Mouse (Mus musculus) kidney, adult 8-10 months (tissue): ENCODE data around the gene Ctcfl.
"Not testable (repeated sequence)": the region's sequence is repeated elsewhere in the genome, so short reads cannot be mapped to it uniquely, and the experiment has no call there.

Experiments used
- DNase-seq, 2 experiments: peaks; one replicate each; pipeline ENCODE4 v3.0.0; 2022

Gene Ctcfl

GRCm38 (mm10) chr2:173143611-173144010 is 24.3 kb upstream of the Ctcfl start:
- DNase-seq: no peak

- DNase-seq: no peak
These were observed 19.3 kb upstream of the Ctcfl start for GRCm38 (mm10) chr2:173138323-173139239.

GRCm38 (mm10) chr2:173134695-173135094 is 15.4 kb upstream of the Ctcfl start:
- DNase-seq: no peak

DNA sequence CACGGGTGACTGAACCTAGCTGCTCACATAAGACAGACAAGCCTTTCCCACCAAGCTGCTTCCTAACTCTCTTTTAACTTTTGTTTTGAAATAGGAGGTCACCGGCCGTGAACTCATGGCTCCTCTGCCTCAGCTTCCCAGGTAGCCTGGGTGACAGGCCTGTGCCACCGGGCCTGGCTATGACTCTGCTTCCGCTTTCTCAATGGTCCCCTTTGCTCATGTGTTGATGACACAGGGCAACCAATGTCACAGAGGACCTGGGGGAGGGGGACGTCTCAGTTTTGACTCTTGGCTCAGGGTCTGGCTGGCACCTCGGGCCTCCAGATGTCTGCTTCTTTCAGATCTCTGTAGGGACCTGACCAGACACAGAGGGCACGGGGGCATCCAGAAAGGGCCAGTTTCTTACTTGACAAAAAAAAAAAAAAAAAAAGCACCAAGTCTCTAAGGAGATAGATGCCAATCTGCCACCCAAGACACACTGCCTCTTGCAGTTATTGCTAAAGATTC is 13.5 kb upstream of the Ctcfl start:
- no peak for DNase-seq

GRCm38 (mm10) chr2:173132262-173132661 is 12.9 kb upstream of the Ctcfl start:
- DNase-seq: no peak

DNA sequence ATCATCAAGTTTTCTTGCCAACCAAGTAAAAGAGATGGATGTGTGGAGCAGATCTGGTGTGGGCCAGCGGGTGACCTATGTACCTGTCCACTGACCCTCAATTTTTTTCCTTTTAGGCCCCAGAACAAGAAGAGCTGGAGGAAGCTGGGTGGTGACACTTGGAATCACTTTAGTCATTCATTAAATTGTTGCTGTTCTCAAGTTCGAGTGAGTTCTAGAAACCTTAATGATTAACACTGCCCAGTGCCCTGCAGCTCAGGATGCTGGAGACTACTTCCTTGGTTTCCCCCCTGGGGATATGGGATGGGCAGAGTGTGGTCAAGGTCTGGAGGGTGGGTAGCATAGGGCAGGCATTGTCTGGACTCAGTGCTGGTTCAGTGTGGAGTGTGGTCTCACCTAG is 9.8 kb upstream of the Ctcfl start:
- DNase-seq: peak; percentile 71 to 87

DNA sequence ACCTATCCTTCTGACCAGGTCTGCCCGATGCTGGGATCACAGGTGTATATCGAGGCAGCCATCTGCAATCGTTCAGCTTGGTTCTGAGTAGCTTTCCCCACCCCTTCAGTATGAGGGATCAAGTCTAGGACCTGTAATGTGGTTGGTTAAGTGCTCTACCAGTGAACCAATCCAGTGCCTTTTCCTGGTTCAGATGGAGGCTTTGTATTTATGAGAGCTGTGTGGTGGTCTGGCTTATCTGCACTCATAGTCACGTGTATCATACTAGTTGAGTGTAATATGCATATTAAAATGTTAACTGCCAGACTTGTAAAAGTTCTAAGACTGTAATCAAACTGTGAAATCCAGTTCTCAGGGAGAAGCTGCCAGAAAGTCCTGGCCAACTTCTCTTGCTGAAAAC is 7.1 kb upstream of the Ctcfl start:
- no peak for DNase-seq

DNA sequence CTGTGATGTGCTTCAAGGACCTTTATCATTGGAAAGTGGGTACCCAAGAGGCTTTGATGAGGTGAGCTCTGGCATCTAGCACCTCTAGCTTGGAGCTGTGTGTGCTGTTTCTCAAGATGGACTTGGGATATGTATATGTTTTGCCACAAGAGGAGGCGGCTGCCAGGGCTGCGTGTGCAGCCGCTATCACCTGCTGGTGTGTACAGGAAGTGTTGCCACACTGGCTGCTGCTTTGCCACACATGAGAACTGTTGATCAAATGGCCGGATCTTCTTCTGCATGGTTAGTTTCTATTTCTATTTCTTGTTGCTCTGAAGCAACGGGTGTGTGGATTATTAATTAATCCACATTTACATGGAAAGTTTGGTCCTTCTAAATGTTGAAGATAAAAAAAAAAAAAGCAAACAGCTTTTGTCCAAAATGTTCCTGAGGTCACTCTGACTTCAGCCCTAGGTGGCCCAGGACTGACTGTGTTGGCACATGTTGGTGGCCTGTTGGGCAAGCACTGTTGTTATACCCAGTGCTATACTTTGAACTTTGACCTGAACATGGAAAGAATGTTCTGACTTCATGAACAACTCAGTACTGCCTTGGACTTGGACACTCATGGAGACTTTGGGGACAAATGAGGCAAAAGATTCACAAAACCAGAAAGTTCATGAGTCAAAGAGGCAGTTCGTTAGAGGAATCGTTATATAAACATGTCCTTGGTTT is 4.9 kb upstream of the Ctcfl start:
- DNase-seq: peak; percentile 70 to 84

DNA sequence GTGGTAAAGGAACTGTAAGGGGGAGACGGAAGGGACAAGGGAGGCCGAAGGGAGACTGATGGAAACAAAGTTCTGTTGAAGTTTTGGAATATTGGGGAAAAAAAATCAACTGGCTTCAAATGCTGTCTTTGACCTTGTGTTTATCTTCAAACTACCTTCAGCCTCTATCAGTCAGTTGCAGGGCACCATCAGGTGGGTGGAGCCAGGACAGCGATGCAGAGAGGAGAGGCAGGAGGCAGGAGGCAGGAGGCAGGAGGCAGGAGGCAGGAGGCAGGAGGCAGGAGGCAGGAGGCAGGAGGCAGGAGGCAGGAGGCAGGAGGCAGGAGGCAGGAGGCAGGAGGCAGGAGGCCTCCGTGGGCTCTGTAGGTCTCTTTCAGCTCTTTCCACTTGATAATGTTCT is 792 bp upstream of the Ctcfl start:
- not testable (repeated sequence) for DNase-seq

GRCm38 (mm10) chr2:173113796-173114195 is 5.5 kb downstream of the Ctcfl start:
- DNase-seq: not testable (repeated sequence)

GRCm38 (mm10) chr2:173110571-173110970 is 8.8 kb downstream of the Ctcfl start:
- DNase-seq: no peak

DNA sequence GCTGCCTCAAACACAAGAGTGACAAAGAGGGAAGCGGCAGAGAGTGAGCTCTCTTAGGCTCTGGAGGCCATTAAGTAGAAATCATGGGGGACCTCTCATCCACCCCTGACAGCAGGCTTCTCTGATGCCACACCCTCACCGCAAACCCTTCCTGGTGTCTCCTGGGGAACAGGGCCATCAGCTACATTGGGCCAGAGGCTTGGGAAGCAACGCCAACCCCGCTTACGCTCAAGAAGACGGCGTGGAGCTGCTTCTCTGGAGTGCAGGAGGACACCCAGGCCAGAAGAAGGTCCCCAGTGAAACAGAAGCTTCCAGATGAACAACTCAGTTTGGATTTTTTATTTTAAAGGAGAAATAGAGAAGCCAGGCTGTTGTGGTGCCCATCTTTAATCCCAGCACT is 9.8 kb downstream of the Ctcfl start:
- DNase-seq: no peak

- DNase-seq: no peak
These were observed 10.7 kb downstream of the Ctcfl start for GRCm38 (mm10) chr2:173108509-173109190.

GRCm38 (mm10) chr2:173106889-173107785 is 12.2 kb downstream of the Ctcfl start:
- peak; percentile 75 to 84 for DNase-seq

DNA sequence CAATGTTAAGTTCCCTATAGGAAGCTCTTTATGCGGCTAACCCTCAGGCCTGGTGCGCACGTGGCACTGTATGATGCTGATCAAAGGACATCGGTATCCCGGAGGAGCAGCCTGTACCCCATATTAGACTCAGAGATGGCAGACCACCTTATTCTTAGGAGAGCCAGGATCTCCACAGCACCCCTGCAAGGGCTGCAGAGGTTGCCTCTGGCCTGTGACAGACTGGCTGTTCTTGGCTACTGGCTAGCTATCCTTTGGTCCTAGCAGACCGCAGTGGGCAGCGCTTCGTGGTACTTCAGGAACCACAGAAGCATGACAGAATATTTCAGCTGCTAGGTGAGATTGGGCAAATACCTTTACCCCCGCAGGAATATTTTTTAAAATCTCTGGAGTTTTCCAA is 12.9 kb downstream of the Ctcfl start:
- DNase-seq: no peak

- not testable (repeated sequence) for DNase-seq
These were observed 22.0 kb downstream of the Ctcfl start for GRCm38 (mm10) chr2:173097337-173097736.

GRCm38 (mm10) chr2:173089437-173089836 is 29.9 kb downstream of the Ctcfl start:
- peak; percentile 75 to 90 for DNase-seq

- no peak for DNase-seq
These were observed 31.9 kb downstream of the Ctcfl start for GRCm38 (mm10) chr2:173087405-173087804.

- DNase-seq: no peak
These were observed 33.6 kb downstream of the Ctcfl start for GRCm38 (mm10) chr2:173085763-173086162.

GRCm38 (mm10) chr2:173084871-173085270 is 34.5 kb downstream of the Ctcfl start:
- DNase-seq: no peak

- no peak for DNase-seq
These were observed 35.4 kb downstream of the Ctcfl start for GRCm38 (mm10) chr2:173083712-173084475.
